Mouse (Mus musculus) CH12F3 (cell line): ENCODE results near the gene Macrod2.

Experiments
- in situ Hi-C: fragments of 300-500 bp; cut with MboI; formaldehyde crosslinking; loops from 2 replicates; pipeline ENCODE4 v1.14.3; 2020; ENCODE audit warnings: low sequenced_read_pairs

Gene Macrod2

DNA sequence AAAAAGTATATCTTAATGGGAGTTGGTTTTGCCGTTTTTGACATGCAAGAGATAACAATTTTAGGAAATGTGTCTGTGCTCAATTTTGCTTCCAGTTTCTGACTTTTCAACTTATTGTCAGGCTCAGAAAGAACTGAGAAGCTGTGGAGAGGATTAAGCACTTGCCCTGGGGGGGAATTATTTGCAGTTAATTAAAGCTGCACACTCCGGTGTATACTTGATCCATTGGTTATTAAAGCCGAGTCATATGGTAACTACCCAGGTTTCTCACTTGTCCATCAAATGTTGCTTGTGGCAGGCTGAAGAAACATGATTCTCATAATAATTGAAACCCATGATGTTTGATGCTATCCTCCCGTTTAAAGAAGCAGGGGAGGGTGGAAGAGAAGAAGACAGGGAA lies 1899.7 kb downstream of the Macrod2 start:
- in situ Hi-C loops: no loop called here

GRCm38 (mm10) chr2:142303098-142303911 lies 1908.2 kb downstream of the Macrod2 start:
- in situ Hi-C loops: no loop called here

DNA sequence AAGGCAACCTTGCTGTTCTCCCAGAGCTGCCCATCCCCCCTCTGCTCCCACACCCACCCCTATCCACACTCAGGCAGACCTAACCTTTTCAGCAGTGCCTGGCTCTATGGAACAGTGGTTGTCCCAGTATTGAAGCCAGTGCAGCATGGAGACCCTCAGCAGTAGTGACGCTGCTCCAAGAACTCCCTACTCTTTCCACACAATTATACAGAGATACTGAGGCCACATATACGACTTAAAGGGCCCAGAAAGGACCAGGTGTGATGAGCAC lies 1908.7 kb downstream of the Macrod2 start:
- in situ Hi-C loops: no loop called here

- in situ Hi-C loops: no loop called here
Measured at GRCm38 (mm10) chr2:142323158-142323557, 1928.0 kb downstream of the Macrod2 start.

DNA sequence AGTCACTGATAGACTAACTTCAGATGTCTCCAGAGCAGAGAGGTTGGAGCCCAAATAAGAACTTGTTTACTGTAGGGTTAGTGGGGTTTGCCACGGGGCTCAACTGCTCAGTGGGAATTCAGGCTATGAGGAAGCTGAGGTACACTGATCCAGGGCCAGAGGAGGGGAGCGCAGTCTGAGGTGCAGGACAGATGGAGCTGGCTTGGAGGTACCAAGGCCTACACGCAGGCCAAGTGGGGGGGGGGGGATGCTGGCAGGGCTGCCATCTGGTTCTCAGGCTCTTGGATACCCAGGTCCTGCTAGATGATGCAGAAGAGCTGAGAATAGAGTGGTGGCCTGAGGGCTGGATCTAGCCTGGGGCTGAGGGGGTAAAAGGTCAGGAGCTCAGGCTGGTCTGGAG lies 1931.6 kb downstream of the Macrod2 start:
- in situ Hi-C loops: no loop called here

GRCm38 (mm10) chr2:142329761-142330160 lies 1934.7 kb downstream of the Macrod2 start:
- in situ Hi-C loops: no loop called here

DNA sequence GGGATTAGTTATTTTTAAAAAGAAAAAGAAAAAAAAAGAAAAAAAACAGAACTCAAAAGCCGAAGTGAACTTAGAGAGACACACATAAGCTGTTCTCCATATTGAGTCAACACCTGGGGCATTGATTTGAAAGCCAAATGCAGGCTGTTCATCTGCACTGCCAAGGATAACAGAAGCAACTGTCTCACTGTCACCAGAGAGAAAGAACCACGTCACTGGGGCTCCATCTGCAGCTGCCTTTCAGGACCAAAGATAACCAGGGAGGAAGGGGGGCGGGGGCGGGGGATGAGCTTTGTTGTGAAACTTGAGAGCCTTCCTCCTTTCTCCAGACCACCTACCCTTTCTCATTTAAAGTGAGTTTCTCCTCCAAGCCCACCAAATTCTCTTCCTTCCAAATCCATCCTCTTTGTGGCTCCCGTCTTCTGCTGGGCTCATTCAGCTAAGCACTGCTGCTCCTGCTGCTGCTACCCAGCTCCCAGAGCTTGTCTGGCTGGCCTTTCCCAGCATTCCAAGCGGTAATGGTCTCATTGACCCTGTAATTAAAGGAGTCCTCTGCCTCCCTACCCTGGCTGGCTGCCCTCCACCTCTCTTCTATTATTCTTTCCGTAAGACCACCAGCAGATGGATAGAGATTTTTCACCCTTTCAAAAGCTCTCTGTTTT lies 1939.5 kb downstream of the Macrod2 start:
- in situ Hi-C loops: no loop called here

DNA sequence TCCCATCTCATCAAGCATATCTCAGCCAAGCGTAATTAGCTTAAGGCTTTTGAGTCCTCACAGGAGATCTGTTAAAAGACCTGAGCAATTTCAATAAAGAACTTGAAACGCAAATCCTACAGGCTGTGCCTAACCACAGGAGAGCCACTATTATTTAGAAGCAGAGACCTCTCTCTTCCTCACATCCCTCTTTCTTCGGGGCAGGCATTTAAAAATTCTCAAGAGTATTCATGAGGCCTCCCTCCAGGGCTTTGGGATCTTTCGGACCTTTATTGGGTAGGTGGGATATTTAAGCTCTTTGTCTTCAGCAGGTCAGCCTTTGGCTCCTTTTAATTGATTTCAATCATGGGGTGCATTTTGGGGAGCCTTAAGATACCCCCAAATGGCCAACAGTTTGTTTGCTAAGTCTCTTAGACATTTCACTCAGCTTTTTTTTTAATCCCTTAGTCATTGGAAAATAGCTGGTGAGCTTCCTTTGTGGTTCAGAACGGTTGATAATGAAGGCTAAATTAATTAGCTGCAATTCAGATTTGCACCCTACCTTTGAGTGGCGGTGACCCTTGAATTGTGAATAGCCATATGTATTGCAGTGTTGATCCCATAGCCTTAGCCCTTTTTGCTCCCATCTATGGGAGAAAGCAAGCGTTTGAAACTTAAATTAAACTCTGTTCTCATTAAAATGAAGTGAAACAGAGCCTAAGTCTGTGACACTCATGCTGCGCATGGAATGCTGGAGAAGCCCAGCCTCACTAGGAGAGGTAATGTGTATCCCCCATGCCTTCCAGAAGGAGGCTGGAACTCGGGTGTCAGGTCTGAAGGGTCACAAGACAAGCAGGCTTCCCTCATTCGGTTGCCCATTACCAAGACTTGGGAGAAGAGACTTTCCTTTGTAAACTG lies 1940.2 kb downstream of the Macrod2 start:
- in situ Hi-C loops: no loop called here

DNA sequence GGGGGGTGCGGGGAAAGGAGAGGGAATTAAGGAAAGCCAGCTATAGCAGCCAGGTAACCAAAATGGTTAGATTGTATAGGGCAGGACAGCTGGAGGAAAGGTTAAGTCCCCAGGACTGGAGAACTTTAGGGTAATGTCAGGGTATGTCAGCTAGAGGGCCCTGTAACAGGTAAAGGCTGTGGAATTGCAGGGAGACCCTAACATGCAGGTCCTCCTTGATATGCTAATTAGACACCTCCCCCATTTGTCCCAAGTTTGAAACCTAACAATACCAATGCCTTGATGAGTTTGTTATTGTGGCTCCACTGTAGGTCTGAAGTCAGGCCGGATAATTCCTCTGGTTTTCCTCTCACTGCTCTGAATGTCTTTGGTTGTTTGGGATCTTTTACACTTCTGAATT lies 1948.9 kb downstream of the Macrod2 start:
- in situ Hi-C loops: no loop called here

DNA sequence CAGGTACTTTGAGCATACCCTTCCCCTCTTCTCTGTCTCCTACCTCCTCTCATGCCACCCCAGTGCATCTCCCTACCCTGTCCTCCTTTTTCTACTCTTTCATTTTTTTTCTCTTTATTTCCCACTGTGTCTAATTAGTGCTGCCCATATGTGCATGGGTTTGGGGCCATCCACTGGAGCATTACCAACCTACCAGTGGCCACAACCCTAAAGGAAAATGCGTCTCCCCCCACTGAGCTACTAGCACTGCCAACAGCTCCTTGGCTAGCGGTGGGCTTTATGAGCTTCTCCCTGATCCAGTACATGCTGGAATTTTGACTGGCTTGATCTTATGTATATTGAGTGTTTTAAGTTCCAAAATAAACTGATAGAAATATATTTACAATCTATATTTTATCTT lies 1949.6 kb downstream of the Macrod2 start:
- in situ Hi-C loops: no loop called here

- in situ Hi-C loops: no loop called here
Measured at GRCm38 (mm10) chr2:142349805-142350204, 1954.7 kb downstream of the Macrod2 start.

- in situ Hi-C loops: no loop called here
Measured at GRCm38 (mm10) chr2:142362888-142363287, 1967.8 kb downstream of the Macrod2 start.

GRCm38 (mm10) chr2:142373978-142374377 lies 1978.9 kb downstream of the Macrod2 start:
- in situ Hi-C loops: no loop called here

DNA sequence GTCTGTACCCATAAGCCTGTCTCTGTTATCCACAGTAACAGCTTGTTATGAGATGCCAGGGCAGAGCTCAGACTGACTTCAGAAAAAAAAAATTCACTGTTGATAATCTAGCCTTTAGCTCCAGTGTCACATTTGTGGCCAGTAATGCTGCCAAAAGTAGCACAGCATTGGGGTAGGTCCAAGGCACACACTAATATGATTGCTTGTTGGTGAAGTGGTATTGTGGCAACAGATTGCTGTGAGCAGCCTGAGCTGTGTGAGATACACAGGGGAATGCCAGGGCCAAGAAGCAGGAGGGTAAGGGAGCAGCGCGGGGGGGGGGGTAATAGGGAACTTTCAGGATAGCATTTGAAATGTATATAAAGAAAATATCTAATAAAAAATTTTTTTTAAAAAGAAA lies 1985.5 kb downstream of the Macrod2 start:
- in situ Hi-C loops: no loop called here

GRCm38 (mm10) chr2:142381081-142381579 lies 1986.0 kb downstream of the Macrod2 start:
- in situ Hi-C loops: no loop called here

GRCm38 (mm10) chr2:142393546-142393945 lies 1998.4 kb downstream of the Macrod2 start:
- in situ Hi-C loops: no loop called here

- in situ Hi-C loops: no loop called here
Measured at GRCm38 (mm10) chr2:142399490-142399889, 2004.4 kb downstream of the Macrod2 start.

DNA sequence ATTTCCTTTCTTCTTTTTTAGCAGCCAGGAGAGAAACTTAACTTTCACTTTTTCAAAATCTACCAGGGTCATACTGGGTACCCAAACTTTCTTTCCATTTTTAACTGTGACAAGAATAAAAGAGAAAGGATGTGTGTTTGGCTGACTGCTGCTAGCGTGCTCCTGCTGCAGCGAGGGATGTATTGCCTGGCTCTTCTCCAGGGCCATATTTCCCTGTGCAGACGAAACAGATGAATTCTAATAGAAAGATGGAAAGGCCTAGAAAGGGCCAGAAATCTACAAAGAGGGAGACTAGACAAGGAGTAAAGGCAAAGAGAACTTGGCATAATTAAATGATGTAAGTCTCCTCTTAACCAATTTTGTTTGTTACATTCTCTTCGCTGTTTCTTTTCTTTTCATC lies 2005.7 kb downstream of the Macrod2 start:
- in situ Hi-C loops: no loop called here

DNA sequence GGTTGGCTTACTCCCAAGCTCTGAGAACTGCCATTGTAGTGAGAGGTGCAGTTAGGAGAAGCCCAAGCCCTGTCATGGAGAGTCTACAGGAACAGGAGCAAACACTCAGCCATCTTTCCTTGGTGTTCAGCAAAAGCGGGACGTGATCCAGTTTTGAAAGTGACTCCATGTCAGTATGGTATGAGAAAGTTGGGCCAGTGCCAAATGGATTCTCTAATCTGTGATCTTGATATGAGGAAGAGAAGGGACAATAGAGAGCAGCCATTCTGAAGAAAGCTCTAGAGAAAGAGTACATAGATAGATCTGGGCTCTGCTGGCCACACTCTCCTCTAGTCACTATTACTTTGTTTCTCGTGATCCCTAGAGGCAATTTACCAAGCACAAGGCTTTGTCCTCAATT lies 2006.2 kb downstream of the Macrod2 start:
- in situ Hi-C loops: no loop called here

DNA sequence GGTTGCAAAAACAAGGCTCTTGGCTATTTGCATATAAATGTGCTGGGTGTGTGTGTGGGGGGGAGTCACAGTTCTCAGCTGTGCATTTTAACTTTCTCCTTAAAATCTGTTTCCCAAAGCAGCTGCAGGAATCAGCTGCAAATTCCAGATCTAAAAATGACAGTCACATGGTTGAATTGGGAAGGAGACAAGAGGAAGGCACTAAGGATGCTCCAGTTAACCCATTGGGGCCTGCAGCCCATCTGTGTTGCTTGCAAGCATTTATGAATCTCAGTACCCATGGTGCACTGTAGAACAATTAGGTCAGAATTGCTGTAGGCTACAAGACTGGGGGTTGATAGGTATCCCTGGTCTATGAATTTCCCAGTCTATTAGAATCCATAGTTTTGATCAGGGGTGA lies 2008.3 kb downstream of the Macrod2 start:
- in situ Hi-C loops: no loop called here

DNA sequence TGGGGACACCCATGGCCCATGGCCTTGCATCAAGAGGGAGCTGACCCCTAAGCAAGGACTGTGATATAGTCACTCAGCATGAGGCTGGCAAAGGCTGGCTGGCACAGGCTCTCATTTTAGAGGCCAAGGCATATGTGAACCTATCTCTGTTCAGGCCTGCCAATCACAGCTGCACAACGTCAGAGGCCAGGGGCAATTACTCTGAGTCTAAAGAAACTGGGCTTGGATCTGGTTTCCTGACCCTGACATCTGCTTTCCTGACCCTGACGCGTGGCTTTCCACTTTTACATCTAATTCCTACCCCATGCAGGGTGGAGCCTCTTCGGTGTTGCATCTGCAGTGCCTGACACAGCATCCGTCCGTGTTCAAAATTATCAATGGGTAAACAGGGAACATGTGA lies 2009.2 kb downstream of the Macrod2 start:
- in situ Hi-C loops: no loop called here

GRCm38 (mm10) chr2:142407341-142407740 lies 2012.2 kb downstream of the Macrod2 start:
- in situ Hi-C loops: no loop called here
